Mouse (Mus musculus) activated CD4-positive, CD25-positive, alpha-beta regulatory T cell, adult 9 weeks (primary cell): ENCODE measurements around the gene Mbnl1. TPM values are rescaled to one million over a fixed set of nuclear protein-coding genes. Genes with fewer than 3 reads are reported as not detected.

Experiments used
- polyA plus RNA-seq: library from polyadenylated mRNA; unstranded; fragments of 100-300 nt; shearing (Covaris generic); gene quantifications from one replicate; pipeline ENCODE4 v1.2.1, GENCODE M21; 2017

Mbnl1 gene
- polyA plus RNA-seq: 889 TPM

GRCm38 (mm10) chr3:60472681-60473177 lies at the start of gene Mbnl1:
Gene Mbnl1 (plus strand): TSS chr3:60472830.

